In genomic region chr17:30481341-30481740, GRCm38 (mm10) we compare ENCODE assay signal across 15 mouse cellular contexts.
DNase-seq lines count a peak whose midpoint lies in the region.
"Had no signal": no experiment of that assay in that cellular context is flagged by ENCODE, and none has a peak within 500 bp of the region (broad histone marks: within the 10 kb centered on the region; RNA-seq: fewer than 3 reads in every experiment).

No protein-coding gene starts in this region.

- intact Hi-C loops in heart, postnatal 10 days (cut with DNase I): no loop called here

- DNase-seq in heart, adult 11 months: peak; percentile 88
- DNase-seq in heart, postnatal 10 days: no peak
- peak; percentile 4 for DNase-seq in kidney, postnatal 10 days
- DNase-seq in kidney, postnatal 25 days: no peak
- DNase-seq in testis, postnatal 10 days (ENCODE audit: low spot score): peak; percentile 41
- DNase-seq in testis, postnatal 14 days (ENCODE audit: low spot score): no peak
- DNase-seq: adrenal gland, adult 8-10 months; adrenal gland, postnatal 14 days; adrenal gland, postnatal 36 days; B cell, adult 2 months; cerebellum, adult 11-12 months; cerebellum, adult 2 months; cerebellum, adult 9-10 months; cerebellum, postnatal 10 days; cerebellum, postnatal 25 days had no signal

Comparison
In these comparisons a context has a peak if more than half of its experiments do, and no peak if none do; other contexts are left out.
1. DNase-seq: peak in heart, adult 11 months (single experiment), kidney, postnatal 10 days (single experiment) and testis, postnatal 10 days (single experiment); none in heart, postnatal 10 days (0 of 2), kidney, postnatal 25 days (0 of 2) and testis, postnatal 14 days (single experiment).